Mouse (Mus musculus) small intestine, adult 2 months (tissue): ENCODE results near the gene Igfbp2.

Source experiments
- CTCF ChIP-seq: fragments of 200-500 bp; IDR thresholded peaks from 2 replicates; pipeline ENCODE4 v1.5.1; 2012; ENCODE audit warnings: low read depth, mild to moderate bottlenecking, control low read depth, inconsistent platforms, low read length, moderate library complexity, mixed read lengths; ENCODE audit not compliant: insufficient replicate concordance, insufficient read length; ENCODE audit errors: extremely low read depth
- POLR2A ChIP-seq: fragments of 200-500 bp; IDR thresholded peaks from 2 replicates; pipeline ENCODE4 v1.6.1; 2012; ENCODE audit warnings: low read depth, mild to moderate bottlenecking, control low read depth, inconsistent platforms, low read length, moderate library complexity

DNA sequence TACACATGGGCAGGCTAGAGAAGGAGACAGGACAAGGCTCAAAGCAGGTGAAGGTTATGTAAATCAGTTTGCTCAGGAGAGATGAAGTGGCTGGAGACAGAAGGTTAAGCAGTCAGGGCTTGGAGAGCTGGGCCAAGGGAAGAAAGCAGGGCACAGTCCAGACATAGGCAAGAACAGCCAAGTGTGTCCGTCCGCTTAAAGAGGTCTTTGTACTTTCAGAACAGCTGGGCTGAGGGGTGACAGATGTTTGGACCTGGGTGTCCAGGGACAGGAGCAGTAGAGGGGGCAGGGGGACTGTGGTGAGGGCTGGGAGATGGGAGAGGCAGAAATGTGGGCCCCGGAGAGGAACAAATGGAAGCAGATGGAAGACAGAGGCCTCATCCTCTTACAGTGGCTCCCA is 40.0 kb downstream of the Igfbp2 start:
- no peak for TF ChIP-seq CTCF
- no peak for TF ChIP-seq POLR2A
